Mouse (Mus musculus) gastrocnemius, adult 2 months (tissue): ENCODE measurements around the gene Akr1d1. TPM values are rescaled to one million over a fixed set of nuclear protein-coding genes. Genes with fewer than 3 reads are reported as not detected.

Source experiments
- DNase-seq: peaks from one replicate; pipeline ENCODE4 v3.0.0; 2022
- H3K27ac ChIP-seq: fragments of 200-600 bp; 2 replicates; pipeline ENCODE4 v1.8.1; 2022; ENCODE audit warnings: mild to moderate bottlenecking
- H3K4me3 ChIP-seq: fragments of 200-600 bp; 2 replicates; pipeline ENCODE4 v1.8.1; 2022; ENCODE audit warnings: mild to moderate bottlenecking, moderate library complexity
- CTCF ChIP-seq: fragments of 200-600 bp; IDR thresholded peaks from 2 replicates; pipeline ENCODE4 v1.8.1; 2022; ENCODE audit warnings: antibody characterized with exemption, mild to moderate bottlenecking, moderate library complexity
- intact Hi-C: fragments of 180-260 bp; cut with DNase I; formaldehyde crosslinking; loops from one replicate; pipeline ENCODE4 v1.15.1; 2025
- total RNA-seq, 2 experiments: library from RNA; stranded (reverse); gene quantifications; 2 replicates each; pipeline ENCODE4 v1.2.3; 2021

Gene Akr1d1
- total RNA-seq, 2 experiments from 2014 or later, result not detected

DNA sequence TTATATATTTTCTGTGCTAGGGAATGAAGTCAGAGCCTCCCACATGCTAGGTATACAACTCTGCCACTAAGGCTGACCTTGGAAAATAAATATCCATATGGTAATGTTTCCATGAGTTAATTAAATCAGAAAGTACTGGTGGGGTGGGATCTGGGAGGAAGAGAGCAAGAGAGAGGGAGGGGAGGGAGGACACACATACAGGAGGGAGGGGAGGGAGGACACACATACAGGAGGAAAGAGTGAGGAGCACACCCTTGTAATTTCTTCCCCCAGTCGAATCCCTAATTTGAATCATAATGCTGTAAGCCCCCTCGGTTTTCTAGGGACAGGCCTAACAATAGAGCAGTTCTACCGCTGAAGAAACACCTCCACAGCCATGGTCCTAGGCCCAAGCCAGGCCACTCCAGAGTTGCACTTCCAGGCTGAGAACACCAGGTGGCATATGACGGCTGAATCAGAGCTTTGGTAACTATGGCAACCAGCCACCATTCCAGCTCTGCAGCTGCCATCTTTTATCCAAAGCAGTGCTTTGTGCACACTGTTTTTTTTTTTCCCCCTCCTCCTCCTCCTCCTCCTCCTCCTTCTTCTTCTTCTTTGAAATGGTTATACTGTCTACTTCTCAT is 59.5 kb downstream of the Akr1d1 start:
- intact Hi-C loops, result loop anchor here (1.0 to 10.0 kb wide), 2 partner anchors 365 to 477 kb away; no protein-coding TSS in a partner anchor
- TF ChIP-seq CTCF, result peak; percentile 71
- Histone ChIP-seq H3K4me3 (no peak overlapping the region), H3K27ac (no peak overlapping the region)
- DNase-seq, result peak; percentile 68

- no peak for DNase-seq
- no peak for TF ChIP-seq CTCF
- Histone ChIP-seq H3K27ac (no peak overlapping the region), H3K4me3 (no peak overlapping the region)
- intact Hi-C loops, result loop anchor here (5.0 kb wide), 3 partner anchors 132 to 417 kb away; partner anchors contain the start of gene Trim24
Measured at GRCm38 (mm10) chr6:37590800-37591199, 60.8 kb downstream of the Akr1d1 start.

- DNase-seq, result peak; percentile 48
- Histone ChIP-seq H3K4me3 (no peak overlapping the region; the same call in 1 of the 2 replicates), H3K27ac (peak overlapping the region; percentile 63)
- intact Hi-C loops, result loop anchor here (5.0 kb wide), 3 partner anchors 130 to 415 kb away; partner anchors contain the start of gene Trim24
- TF ChIP-seq CTCF, result peak; percentile 70
Measured at GRCm38 (mm10) chr6:37592101-37593032, 62.4 kb downstream of the Akr1d1 start.

- Histone ChIP-seq H3K4me3 (no peak overlapping the region), H3K27ac (peak overlapping the region; percentile 63)
- intact Hi-C loops, result loop anchor here (5.0 kb wide), 3 partner anchors 129 to 414 kb away; partner anchors contain the start of gene Trim24
- no peak for DNase-seq
- no peak for TF ChIP-seq CTCF
Measured at GRCm38 (mm10) chr6:37593033-37593374, 63.0 kb downstream of the Akr1d1 start.

- intact Hi-C loops, result loop anchor here (5.0 kb wide), 3 partner anchors 129 to 414 kb away; partner anchors contain the start of gene Trim24
- no peak for DNase-seq
- Histone ChIP-seq H3K4me3 (no peak overlapping the region), H3K27ac (peak overlapping the region; percentile 43; the same call in 1 of the 2 replicates)
- TF ChIP-seq CTCF, result no peak
Measured at GRCm38 (mm10) chr6:37593551-37594089, 63.6 kb downstream of the Akr1d1 start.

DNA sequence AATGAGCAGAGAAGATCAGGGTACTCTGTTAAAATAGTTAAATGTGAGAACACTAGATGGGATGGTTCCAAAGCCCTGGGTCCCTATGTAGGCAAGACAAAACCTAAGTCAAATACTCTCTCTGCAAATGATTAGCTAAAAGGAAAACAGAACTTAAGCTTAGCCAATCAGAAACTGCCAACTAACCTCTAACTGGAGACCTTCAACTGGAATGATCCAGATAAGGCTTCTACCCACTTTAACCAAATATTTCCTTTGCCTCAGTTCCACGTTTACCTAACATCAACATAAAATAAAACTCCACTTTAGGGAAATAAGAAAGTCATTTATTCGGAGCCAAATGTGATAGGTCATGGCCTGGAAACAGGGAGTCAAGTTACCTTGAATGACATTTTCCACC is 67.1 kb downstream of the Akr1d1 start:
- no peak for DNase-seq
- peak overlapping the region; percentile 65 for H3K27ac ChIP-seq
- no peak for TF ChIP-seq CTCF
- intact Hi-C loops, result no loop called here
- H3K4me3 ChIP-seq, result no peak overlapping the region

DNA sequence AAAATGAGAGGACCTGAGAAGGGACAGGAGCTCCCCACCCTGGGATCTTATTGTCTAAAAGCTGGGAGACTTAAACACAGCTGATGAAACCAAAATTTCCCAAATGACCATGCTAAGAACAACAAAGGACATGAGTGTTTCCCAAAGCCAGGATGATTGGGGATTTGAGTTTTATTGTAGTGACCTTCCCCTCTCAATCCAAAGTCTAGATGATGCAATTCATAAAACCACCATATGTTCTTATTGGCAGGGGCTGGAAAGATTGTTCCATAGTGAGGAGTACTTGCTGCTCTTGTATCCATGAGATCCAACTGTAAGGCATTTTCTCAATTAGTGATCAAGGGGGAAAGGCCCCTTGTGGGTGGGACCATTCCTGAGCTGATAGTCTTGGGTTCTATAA is 68.1 kb downstream of the Akr1d1 start:
- intact Hi-C loops, result no loop called here
- H3K27ac ChIP-seq, result 0 out of 2 replicates have a peak overlapping the region, but pooled peaks have one; percentile 65
- DNase-seq, result no peak
- TF ChIP-seq CTCF, result no peak
- H3K4me3 ChIP-seq, result no peak overlapping the region

- TF ChIP-seq CTCF, result no peak
- no peak overlapping the region for H3K4me3 ChIP-seq
- intact Hi-C loops, result no loop called here
- peak overlapping the region; percentile 1; the same call in 1 of the 2 replicates for H3K27ac ChIP-seq
- DNase-seq, result no peak
Measured at GRCm38 (mm10) chr6:37600976-37601498, 71.1 kb downstream of the Akr1d1 start.

DNA sequence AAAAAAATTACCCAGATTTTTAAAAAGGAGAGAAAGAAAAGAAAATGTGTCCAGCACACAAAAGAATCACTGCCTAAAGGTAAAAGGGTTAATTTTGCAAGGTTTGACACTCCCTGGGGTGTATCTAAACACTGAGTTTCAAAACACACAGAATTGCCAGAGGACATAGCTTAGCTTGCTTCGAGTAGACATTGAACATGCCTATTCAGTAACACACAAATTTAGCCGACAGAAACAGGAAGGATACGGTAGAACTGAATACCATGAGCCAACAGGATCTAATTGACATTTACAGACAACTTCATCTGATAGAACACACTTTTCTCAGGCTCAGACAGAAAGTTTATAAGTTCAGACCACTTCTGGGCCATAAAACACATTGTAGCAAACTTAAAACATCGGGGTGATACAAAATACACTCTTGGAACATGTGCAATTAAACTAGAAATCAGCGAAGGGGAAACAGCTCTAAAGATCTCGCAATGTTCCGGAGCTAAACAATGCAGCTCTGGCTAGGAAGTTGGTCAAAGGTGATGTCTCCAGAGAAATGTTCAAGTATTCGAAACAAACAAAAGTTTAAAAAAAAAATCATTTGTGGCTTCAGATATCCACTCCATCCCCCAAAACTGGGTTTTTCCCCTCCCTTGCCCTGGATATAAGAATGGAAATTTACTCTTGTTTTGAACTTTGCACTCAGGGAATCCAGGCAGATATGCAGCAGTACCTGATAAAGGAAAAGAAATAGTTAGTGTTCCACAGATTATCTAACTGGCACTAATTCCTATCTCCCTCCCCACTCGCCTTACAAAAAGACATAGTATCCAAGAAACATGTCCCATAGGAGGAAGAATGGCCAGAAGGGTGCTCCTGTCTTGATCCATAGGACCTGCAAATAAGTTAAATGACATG is 73.1 kb downstream of the Akr1d1 start:
- Histone ChIP-seq H3K4me3 (no peak overlapping the region), H3K27ac (peak overlapping the region; percentile 71)
- no peak for DNase-seq
- no peak for TF ChIP-seq CTCF
- intact Hi-C loops, result no loop called here

DNA sequence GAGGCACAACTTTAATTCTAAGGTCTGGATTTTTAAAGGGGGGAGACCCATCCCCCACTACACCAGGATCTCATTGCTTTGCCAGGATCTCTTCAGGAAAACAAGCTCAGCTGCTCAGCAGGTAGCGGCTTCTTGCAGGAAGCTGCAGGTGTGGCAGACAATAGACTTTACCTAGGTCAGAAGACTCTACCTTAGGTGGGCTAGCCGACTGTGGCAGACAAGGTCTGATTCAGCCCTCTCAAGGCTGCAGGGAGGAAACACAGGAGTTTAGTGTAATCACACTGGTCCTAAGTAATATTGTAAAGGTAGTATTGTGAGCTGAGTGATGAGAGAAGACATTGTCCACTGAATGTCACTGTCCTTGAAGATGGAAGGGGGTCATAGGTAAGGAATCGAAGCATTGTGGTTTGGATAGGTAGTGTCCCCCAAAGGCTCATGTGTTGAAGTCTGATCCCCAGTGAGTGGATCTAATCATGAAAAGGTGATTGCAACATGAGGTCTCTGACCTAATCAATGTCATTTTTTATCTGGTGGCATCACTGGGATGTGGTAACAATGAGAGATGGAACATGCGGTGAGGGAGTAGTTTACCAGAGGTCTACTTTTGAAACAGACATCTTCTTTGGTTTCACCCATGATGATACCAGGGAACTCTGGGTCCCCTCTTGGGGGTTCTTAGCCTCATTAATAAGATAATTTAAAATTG is 74.4 kb downstream of the Akr1d1 start:
- Histone ChIP-seq H3K27ac (peak overlapping the region; percentile 46), H3K4me3 (no peak overlapping the region)
- no peak for DNase-seq
- intact Hi-C loops, result no loop called here
- no peak for TF ChIP-seq CTCF

DNA sequence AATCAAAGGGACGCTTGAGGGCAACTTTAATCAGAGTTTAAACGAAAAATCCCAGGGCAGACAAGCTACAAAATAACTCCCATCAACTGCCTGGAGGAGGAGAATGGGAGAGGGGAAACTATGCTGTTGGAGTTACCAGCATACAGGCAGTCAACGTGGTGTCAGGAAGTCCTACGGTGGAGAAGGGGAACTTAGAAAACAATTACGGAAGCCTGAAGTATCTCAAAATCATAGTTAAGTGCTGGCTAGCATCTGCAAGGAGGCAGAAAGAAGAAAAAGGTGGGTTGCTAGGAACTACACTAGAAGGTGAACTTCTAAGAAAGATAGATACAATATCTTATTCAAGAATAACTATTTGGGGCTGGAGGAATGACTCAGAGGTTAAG is 74.9 kb downstream of the Akr1d1 start:
- H3K27ac ChIP-seq, result no peak overlapping the region
- no peak for TF ChIP-seq CTCF
- intact Hi-C loops, result no loop called here
- no peak overlapping the region for H3K4me3 ChIP-seq
- DNase-seq, result no peak
